Mouse (Mus musculus) right cerebral cortex, postnatal 4 days (tissue): ENCODE data around the gene Serpinb6a.
A peak's percentile ranks its signal among the peaks of the same experiment; 100 is the strongest.

Source experiments
- DNase-seq: peaks from one replicate; pipeline ENCODE4 v3.0.0-alpha.2; 2022

Serpinb6a gene

DNA sequence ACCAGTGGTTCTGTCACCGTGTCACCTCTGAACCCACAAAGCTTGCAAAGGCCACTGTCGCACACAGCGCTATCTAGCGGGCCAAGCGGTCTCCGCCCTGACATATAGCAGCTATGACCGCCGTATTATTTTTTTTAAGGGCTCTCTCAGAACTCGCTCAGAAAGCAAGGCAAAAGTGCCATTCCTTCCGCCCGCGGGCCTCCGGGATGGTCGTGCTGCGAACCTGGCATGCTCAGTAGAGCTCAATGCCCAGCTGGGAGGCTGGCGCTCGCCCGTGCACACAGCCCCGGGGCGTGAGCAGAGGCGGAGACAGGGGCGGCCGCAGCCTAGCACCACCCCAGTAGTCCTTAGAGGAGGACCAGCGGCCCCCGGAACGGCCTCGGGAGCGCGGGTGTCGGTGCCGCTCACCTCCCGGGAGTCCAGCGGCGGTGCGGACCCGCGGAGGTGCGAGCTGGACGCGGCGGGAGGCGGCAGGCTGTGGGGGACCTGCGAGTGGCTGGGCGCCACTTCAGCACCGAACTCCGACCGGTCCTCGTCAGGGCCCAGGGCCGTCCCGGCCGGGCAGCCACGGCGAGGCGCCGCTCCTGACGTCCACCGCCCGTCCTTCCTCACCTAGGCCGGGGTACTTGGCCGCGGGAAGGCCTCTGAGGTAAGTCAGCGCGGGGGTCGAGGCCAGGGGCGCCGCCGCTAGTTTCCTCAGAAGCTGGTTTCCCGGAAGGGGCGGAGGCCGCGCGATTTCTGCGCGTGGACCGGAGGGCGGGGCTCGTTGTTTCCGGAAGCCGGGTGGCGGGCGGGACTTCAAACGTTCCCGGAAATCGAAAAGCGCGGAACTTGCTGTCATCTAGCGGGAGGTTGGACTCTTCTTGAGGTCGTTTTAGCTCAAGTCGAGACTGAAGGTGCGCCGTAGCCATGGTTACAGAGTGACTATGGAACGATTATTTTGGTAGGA is at the start of gene Serpinb6a, which contains the start of gene Ripk1:
Gene Serpinb6a, minus strand, starts transcription at position 737 of the 949 bp plus-strand sequence.
Gene Ripk1, plus strand, starts transcription at position 306 of the 949 bp plus-strand sequence.
- DNase-seq: peak; percentile 88

DNA sequence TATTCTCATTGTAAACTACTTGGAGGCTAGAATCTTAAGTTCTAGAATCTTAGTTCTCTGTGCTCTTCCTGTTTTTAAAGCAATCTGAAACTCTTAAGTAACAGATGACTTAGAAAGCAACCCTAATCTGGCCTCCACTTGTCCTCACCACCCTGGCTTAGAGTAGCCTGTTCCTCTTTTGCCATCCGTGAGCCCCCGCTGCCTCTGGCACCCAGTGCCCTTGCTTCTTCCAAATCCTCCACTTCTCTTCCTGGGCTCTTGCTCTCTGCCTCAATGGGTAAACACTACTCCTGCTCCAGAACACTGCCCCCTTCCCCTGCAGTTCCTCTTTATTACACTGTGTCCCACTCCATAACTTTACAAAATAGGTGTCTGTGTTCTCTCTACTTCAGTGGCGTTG is 49.1 kb upstream of the Serpinb6a start:
- no peak for DNase-seq

DNA sequence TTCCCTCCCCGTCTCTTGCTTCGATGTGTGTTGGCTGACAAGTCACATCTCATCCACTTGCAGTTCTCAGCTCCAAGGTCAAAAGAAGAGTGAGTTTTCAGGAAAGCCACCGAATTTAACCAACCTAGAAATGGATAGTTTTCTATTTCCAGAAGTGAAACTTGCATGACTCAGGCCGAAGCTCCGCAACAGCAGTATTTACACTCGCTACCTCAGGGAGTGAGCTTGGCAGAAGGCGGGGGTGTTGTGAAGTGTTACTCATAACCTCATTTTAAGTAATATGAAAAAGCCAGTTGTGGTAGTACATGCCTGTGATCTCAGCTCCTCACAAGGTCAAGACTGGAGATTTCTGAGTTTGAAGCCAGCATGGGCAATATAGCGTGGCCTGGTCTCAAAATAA is 47.9 kb upstream of the Serpinb6a start:
- no peak for DNase-seq

DNA sequence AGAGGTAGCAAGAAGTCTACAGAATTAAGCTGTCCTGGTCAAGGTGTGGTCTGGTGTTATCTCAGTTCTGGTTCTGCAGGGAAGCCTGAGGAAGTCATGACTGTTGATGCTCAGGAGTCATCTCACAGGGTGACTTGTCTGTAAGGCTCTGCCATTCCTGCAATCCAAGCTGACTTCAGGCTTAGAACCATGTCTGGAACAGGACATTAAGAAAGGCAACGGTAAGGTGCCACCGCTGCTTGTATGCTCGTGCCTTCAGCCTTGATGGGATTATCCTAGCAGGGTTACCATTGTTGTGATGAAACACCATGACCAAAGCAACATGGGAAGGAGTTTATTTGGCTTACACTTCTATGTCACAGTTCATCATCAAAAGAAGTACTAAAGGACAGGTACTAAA is 44.9 kb upstream of the Serpinb6a start:
- DNase-seq: no peak

DNA sequence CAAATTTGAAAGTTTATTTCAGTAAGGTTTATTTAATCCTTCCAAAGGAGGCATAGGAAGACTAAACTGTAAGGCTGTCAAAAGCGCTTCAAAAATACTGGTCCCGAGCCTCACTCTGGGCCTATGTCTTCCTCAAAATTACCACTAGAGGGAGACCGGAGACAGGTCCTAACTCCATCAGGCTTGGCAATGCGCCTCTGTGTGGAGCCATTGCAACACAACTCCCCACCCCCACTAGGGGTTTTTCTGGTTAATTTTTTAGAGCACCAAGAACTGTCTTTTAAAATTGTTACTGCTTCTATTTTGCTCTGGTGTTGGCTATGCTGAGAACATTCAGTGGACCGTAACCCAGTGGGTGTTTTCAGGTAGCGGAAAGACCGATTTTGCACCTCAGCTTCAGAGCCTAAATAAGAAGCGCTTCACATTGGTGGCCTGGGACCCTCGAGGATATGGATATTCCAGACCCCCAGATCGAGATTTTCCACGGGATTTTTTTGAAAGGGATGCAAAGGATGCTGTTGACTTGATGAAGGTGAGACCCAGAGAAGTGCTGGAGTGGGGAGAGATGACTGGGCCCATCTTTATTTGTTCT is 43.9 kb upstream of the Serpinb6a start:
- peak; percentile 91 for DNase-seq

DNA sequence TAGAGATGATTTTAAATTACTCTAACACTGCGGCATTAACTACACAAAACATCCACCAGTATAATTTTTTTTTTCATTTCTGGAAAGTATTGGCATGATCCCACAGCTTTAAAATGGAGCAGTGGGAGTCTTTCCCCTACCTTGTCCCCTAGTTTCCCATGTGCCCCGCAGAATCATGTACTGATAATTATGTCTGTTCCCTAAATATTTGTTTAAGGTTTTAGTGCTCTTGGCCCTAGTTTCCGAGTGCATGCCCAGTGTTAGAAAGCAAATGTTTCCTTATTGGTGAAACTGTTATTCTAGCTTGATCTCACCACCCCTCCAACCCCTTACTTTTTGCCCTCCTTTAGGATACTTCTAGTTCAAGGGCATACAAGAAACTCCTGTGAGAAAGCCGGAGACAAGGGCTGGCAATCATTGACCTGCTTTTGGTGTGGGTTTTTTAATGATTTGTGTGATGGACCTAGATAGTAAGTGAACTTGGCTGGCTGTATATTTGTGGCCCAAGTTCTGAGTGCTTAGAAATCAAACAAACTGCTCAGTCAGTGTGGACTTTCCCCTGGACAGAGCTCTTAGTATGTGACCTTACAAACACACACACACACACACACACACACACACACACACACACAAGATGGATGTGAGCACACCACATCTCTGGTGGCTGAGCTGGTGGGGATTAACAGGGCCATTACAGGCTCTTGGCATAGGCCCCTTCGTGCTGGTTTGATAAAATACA is 43.1 kb upstream of the Serpinb6a start:
- DNase-seq: no peak

DNA sequence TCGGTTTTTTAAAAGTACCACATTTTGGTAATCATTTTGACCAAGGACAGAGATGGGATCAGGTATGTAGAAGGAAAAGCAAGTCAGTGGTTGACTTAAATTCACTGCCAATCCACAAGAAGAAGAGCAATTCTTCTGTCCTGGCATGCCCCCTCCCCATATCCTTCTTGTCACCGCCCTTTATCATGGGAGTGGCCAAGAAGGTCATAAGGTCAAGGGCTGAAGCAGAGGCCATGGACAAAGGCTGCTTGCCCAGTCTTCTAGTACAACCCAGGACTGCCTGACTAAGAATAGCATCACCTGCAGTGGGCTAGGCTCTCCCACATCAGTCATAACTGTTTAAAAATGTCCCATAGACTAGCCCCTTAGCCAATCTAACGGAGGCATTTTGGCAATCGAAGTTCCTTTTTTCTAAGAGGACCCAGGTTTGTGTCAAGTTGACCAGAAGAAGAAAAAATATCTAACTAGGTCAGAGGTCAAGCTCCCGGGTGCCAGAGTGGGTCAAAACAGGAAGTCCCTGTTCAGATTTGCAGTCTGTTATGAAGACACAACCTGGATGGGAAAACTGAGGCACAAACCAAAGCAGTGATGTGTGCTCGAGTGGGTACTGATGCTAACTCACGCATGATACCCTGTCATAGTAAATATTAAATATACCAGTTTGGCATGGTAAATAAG is 41.3 kb upstream of the Serpinb6a start:
- DNase-seq: no peak

DNA sequence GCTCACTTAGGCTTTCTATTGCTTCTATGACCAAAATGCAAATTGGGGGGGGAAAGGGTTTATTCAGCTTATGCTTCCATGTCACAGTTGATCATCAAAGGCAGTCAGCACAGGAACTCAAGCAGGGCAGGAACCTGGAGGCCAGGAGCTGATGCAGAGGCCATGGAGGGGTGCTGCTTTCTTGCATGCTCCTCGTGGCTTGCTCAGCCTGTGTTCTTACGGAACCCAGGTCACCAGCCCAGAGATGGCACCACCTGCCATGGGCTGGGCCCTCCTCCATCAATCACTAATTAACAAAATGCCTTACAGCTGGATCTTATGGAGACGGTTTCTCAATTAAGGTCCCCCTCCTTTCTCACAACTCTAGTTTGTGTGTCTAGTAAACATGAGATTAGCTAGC is 37.5 kb upstream of the Serpinb6a start:
- no peak for DNase-seq

DNA sequence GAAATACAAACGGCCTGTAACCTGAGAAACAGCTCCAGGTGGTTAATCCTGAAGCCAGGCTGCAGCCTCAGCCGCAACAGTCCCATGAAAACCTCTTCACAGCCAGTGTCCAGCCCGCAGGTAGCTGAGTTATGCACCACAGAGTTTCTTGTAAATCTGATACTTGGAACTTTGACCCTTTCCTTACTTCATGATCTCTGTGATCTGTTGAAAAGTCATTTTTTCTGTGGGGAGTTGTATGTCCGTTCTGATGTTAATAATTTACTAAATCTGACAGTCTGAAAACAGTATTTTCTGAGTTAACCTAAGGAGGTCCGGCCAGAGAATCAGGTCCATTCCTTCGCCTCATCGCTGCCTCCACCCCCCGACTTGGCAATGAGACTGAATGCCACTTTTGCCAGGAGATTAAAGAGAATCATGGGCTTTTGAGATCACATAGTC is 36.3 kb upstream of the Serpinb6a start:
- no peak for DNase-seq

DNA sequence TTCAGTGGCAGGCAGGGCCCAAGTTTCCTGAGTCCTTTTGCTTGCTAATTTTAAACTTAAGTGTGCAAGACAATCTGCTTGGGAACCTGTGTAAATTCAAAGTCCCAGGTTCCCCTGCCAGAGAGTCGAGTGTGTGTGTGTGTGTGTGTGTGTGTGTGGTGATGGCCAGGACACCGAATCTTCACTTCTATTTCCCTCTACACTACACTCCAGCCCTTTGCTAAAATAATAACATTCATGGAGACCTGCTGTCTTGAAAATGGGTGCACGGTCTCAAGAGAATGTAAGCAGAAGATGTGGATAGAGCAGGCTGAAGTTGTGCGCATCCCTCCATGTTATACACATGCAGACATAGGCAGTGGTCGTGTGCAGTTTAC is 35.5 kb upstream of the Serpinb6a start:
- DNase-seq: no peak

DNA sequence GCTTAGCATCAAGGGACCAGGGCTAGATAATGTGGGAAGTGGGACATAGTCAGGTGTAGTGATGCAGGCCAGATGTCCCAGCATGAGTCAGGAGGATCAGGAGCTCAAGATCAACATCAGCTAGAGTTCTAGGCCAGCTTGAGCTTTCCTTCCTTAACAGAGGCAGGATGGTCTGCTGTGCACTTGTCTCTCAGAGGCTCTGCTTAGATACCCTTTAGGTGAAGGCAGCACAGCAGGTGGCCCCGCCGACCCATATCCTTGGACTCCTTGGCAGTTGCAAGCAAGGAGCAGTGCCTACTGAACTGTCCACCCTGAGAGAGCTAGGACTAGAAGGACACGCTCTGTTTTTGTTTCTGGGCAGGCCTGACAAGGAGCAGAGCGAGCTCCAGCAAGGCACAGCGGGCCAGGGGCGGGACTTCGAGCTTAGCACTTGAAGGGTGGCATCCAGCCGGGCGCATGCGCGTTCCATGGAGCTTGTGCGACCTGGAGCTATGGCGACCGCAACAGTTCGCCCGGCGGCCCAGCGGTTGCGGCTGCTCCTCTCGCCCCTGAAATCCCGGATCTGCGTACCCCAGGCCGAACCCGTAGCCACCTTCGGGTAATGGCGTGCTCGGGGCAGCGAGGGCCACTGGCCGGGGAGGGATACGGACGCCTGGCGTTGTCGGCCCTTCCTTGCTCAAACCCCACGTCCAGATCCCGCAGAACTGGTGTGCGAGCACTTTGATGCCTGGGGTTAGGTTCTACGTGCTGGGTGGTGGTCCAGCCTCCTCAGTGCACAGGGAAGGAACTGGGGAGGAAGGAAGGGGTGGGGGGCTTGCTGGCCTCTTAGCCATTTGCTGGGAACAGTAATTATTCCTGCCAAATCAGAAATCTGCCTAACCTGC is 34.8 kb upstream of the Serpinb6a start, which contains the start of gene Bphl:
Gene Bphl, plus strand, starts transcription at position 426 of the 884 bp plus-strand sequence.
- DNase-seq: peak; percentile 94

DNA sequence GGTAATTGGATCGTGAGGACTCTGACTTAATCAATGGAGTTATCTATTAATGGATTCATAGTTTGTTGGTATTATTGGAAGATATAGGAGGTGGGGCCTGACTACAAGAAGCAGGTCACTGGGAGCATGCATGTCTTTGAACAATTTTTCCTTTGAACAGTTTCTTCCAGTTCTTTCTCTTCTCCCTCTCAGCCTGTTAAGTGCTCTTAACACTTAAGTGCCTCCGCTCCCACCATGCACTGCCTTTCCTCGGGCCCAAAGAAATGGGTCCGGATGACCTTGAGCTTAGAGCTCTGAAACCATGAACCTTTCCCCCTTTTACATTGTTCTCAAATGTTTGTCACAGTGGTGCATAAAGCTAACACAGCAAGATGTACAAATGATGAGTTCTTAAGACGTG is 34.1 kb upstream of the Serpinb6a start:
- DNase-seq: no peak

DNA sequence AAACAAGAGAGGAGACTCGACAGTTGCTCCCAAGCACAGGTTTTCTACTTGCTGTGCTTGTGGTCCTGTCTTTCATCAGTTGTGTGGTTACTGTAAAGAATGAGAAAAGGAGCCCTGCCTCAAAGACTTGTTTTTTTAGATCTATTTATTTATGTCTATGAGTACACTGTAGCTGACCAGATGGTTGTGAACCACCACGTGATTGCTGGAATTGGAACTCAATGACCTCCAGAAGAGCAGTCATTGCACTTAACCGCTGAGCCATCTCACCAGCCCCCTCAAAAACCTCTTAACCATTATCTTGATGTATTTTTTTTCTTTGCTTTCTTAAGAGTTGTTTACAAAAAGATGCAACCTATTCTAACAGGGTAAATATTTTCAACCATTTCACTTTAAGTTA is 32.8 kb upstream of the Serpinb6a start:
- no peak for DNase-seq

DNA sequence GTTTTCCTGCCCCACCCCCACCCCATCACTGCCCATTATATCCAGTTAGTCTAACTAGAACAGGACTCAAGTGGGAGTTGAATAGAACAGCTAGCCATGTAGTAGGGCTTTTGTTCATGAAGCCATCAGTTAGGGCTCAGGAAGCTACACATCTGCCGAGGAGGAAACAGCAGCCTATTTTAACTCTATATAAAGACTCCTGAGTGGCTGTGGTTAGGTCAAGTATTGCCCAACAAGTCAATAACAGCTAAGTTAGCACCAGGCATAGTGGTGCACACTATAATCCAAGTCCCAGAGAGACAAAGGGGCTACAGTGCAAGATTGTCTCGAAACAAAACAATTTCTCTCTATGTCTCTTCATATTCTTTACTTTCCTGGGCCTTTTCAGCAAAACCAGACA is 29.4 kb upstream of the Serpinb6a start:
- DNase-seq: no peak

DNA sequence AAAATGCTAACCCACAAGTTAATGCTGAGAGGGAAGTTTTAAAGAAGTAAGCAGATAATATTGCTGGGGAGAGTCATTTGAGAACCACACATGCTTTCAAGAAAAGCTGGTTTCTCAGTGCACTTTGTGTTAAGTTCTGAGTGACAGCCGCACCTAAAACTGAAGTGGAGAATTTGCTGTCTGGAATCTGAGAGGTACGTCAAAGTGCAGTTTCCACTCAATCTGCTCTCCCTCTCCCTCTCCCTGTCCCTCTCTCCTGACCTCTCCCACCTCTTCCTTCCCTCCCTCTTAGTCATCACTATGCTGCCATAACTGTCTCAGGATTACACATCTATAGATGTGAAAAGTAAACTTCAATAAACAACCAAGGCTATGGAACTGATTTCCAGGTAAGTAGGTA is 19.4 kb upstream of the Serpinb6a start:
- DNase-seq: no peak

DNA sequence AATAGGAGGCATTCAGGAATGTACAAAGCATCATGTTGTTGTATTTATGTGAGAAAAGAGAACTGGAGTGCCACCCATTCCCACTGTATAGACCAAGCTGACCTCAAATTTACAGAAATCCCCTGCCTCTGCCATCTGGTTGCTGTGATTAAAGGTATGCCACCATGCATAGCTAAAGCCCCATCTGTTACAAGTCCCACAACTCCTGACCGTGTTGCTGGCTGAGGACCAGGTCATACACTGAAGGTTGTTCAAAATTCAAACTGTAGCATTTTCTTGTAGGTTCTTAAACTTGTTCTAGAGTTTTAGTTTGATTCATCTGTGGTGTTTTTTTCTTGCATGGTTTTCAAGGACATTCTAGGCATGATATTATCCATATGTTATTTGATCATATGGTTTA is 15.9 kb upstream of the Serpinb6a start:
- DNase-seq: no peak

DNA sequence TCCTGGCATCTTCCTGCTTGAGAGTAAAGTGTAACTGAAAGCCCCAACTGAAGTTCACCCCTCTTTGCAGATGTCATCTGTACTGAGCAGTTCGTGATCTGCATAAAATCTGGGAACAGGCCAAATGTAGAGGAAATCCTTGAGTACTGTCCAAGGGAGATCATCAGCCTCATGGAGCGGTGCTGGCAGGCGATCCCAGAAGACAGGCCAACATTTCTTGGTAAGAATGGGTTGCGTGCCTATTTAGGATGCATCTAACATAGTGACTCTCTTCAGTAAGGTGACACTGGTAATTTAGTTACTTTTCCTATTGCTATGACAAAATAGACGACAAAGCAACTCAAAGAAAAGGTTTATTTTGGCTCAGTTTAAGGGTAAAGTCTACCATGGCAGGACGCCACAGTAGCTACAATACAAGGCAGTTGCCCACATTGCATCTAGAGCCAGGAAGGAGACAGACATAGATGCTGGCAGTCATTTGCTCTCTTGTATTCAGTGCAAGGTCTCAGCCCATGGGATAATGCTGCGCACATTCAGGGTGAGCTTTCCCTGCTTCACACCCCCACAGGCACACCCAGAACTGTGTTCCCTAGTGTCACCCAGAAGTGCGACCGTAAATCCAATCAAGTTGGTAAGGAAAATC is 14.5 kb upstream of the Serpinb6a start:
- no peak for DNase-seq

DNA sequence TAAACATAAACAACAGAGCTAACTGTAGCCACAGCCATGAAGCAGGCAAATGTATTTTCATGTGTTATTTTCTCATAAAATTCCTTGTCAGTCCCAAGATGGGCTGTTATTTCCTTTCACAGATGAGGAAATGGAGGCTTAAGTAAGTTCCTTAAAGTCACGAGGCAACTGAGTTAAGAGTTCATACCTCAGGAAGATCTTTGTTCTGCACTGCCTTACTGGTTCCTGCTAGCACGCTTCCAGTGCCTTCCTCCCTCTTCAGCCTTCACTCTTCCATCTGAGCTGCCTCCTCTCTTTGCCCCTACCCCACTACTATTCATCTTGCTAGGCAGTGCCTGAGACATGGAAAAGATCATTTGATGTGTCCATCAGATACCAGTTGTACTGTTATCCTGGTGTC is 4.6 kb upstream of the Serpinb6a start:
- DNase-seq: no peak

DNA sequence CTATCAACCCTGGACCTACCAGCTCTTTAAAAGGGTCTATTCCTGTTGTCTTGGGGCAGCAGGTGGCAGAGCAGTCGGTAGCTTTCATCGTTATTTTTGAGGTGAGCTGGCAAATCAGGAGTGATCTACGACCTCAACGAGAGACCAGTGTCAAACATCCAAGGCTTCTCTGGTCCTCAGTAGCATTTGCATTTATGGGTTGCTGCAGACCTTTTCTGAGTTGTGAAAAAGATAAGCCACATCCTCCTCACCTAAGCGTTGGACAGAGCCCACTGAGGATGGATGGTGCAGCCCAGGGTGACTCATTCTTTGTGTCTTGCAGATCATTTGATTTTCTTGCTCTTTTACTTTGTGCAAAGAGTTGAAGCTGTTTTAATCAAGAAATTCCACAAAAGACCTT is 464 bp upstream of the Serpinb6a start:
- DNase-seq: no peak

DNA sequence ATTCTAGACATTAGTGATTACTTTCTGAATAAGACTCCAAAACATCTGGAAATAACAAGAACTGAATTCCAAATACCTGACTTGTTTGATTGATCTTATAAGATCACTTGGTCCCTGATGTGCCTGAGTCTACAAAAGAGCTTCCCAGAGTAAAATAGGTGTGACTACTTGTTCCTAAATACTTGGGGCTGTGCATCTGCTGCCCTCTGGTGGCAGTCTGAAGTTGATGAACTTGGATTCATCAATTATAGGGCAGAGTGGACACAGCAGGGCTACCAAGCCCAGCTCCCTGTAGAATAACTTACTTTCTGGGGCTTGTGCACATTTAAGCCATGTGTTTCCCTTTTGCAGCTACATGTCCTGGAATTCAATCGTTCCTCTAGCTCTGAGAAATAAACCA is 7.4 kb downstream of the Serpinb6a start:
- peak; percentile 72 for DNase-seq

DNA sequence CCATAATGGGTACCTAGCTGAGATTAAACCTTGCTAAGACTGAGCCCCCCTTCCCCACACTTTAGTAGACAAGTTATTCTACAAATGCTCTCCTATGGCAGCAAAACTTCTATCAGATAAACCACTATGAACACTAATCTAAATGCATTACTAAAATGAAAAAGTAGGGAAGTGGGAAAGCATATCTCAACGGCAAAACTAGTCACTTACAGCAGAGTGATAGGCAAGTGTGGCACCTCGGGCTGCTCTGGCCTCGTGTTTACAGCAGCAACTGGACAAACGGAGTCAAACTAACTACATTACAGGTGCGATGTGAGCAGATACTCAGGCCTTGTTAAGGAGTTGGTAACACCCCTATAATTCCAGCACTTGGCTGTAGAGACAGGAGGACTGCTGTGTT is 13.0 kb downstream of the Serpinb6a start:
- DNase-seq: no peak
